Mouse (Mus musculus): ENCODE data around the gene Anxa9. TPM values are rescaled to one million over a fixed set of nuclear protein-coding genes. Genes with fewer than 3 reads are reported as not detected.

Gene Anxa9
- total RNA-seq, 2 experiments from 2014 or later: 0.36 to 0.41 TPM

- no peak for DNase-seq (ENCODE audit: extremely low spot score in 1 of 2, low spot score in 2 of 2)
- intact Hi-C loops (cut with DNase I): loop anchor here (5.0 kb wide), 2 partner anchors 41 to 126 kb away; partner anchors contain the start of genes Cdc42se1 and Tnfaip8l2
Observed at GRCm38 (mm10) chr3:95267855-95268254, 39.1 kb downstream of the Anxa9 start.

- intact Hi-C loops (cut with DNase I): loop anchor here (5.0 kb wide), 2 partner anchors 39 to 124 kb away; partner anchors contain the start of genes Cdc42se1 and Tnfaip8l2
Observed at GRCm38 (mm10) chr3:95266052-95266451, 40.9 kb downstream of the Anxa9 start.

GRCm38 (mm10) chr3:95264724-95265123, 42.3 kb downstream of the Anxa9 start:
- intact Hi-C loops (cut with DNase I): loop anchor here (5.0 kb wide), 2 partner anchors 37 to 122 kb away; partner anchors contain the start of genes Cdc42se1 and Tnfaip8l2
- no peak for DNase-seq (ENCODE audit: extremely low spot score in 1 of 2, low spot score in 2 of 2)

More at GRCm38 (mm10) chr3:95266052-95266451, 40.9 kb downstream of the Anxa9 start:
- no peak for DNase-seq (ENCODE audit: extremely low spot score in 1 of 2, low spot score in 2 of 2)

- peak in 1 of 2 experiments; percentile 86 for DNase-seq (ENCODE audit: extremely low spot score in 1 of 2, low spot score in 2 of 2)
- intact Hi-C loops (cut with DNase I): no loop called here
Observed at GRCm38 (mm10) chr3:95263089-95263739, 43.8 kb downstream of the Anxa9 start.

GRCm38 (mm10) chr3:95261975-95262374, 45.0 kb downstream of the Anxa9 start:
- no peak for DNase-seq (ENCODE audit: extremely low spot score in 1 of 2, low spot score in 2 of 2)
- intact Hi-C loops (cut with DNase I): no loop called here

GRCm38 (mm10) chr3:95256931-95257330, 50.0 kb downstream of the Anxa9 start:
- DNase-seq (ENCODE audit: extremely low spot score in 1 of 2, low spot score in 2 of 2): no peak
- intact Hi-C loops (cut with DNase I): no loop called here

GRCm38 (mm10) chr3:95250783-95251424, 56.1 kb downstream of the Anxa9 start, which contains the start of gene Bnipl:
TSS of gene Bnipl (minus strand) at chr3:95251193.
- no peak for DNase-seq (ENCODE audit: extremely low spot score in 1 of 2, low spot score in 2 of 2)
- intact Hi-C loops (cut with DNase I): no loop called here

GRCm38 (mm10) chr3:95250361-95250760, 56.6 kb downstream of the Anxa9 start:
- DNase-seq (ENCODE audit: extremely low spot score in 1 of 2, low spot score in 2 of 2): no peak
- intact Hi-C loops (cut with DNase I): no loop called here

GRCm38 (mm10) chr3:95247660-95248336, 59.2 kb downstream of the Anxa9 start:
- intact Hi-C loops (cut with DNase I): no loop called here
- DNase-seq (ENCODE audit: extremely low spot score in 1 of 2, low spot score in 2 of 2): no peak

GRCm38 (mm10) chr3:95246465-95247231, 60.3 kb downstream of the Anxa9 start:
- intact Hi-C loops (cut with DNase I): no loop called here

More at GRCm38 (mm10) chr3:95246465-95247231, 60.3 kb downstream of the Anxa9 start:
- DNase-seq (ENCODE audit: extremely low spot score in 1 of 2, low spot score in 2 of 2): peak; percentile 64 to 84

Other genes starting within 250 kb of the Anxa9 start
- gene Pip5k1a, start 200.2 kb downstream of the Anxa9 start, total RNA-seq (2021): 10 to 100 TPM; 27.8 to 29.2 TPM
- 10 to 100 TPM; 41.6 to 43.7 TPM for gene Vps72, start 196.2 kb downstream of the Anxa9 start, total RNA-seq (2021)
- gene Tmod4, start 182.7 kb downstream of the Anxa9 start, total RNA-seq (2021): under 1 TPM; 0.81 to 0.83 TPM
- gene Scnm1, start 173.2 kb downstream of the Anxa9 start, total RNA-seq (2021): 10 to 100 TPM; 30.5 to 36.6 TPM
- gene Lysmd1, start 173.1 kb downstream of the Anxa9 start, total RNA-seq (2021): 10 to 100 TPM; 23.2 to 23.5 TPM
- 1 to 10 TPM; 2.7 to 2.8 TPM for gene Tnfaip8l2, start 164.8 kb downstream of the Anxa9 start, total RNA-seq (2021)
- 10 to 100 TPM; 60.5 to 73.6 TPM for gene Sema6c, start 146.7 kb downstream of the Anxa9 start, total RNA-seq (2021)
- gene Gabpb2, start 89.3 kb downstream of the Anxa9 start, total RNA-seq (2021): 1 to 10 TPM; 7.6 to 8.5 TPM
- 10 to 100 TPM; 66.1 to 71.3 TPM for gene Cdc42se1, start 78.4 kb downstream of the Anxa9 start, total RNA-seq (2021)
- 100 to 1,000 TPM; 599 to 606 TPM for gene Mllt11, start 75.0 kb downstream of the Anxa9 start, total RNA-seq (2021)
- gene Gm128, start 65.6 kb downstream of the Anxa9 start, total RNA-seq (2021): not detected
- under 1 TPM; 0.58 to 0.63 TPM for gene Bnipl, start 56.0 kb downstream of the Anxa9 start, total RNA-seq (2021)
- 10 to 100 TPM; 25.3 to 26.2 TPM for gene Mindy1, start 25.8 kb downstream of the Anxa9 start, total RNA-seq (2021)
- 10 to 100 TPM; 44.3 to 46.4 TPM for gene Prune1, start 25.1 kb downstream of the Anxa9 start, total RNA-seq (2021)
- 10 to 100 TPM; 39.2 to 40.3 TPM for gene Cers2, start 7.6 kb upstream of the Anxa9 start, total RNA-seq (2021)
- 10 to 100 TPM; 46.8 to 47.2 TPM for gene Setdb1, start 50.0 kb upstream of the Anxa9 start, total RNA-seq (2021)
- gene 4930558C23Rik, start 95.7 kb upstream of the Anxa9 start, total RNA-seq (2021): not detected
- gene Arnt, start 127.2 kb upstream of the Anxa9 start, total RNA-seq (2021): 10 to 100 TPM; 34.1 to 36.0 TPM
- gene Ctsk, start 192.1 kb upstream of the Anxa9 start, total RNA-seq (2021): 10 to 100 TPM; 14.5 to 18.9 TPM
- gene Ctss, start 219.6 kb upstream of the Anxa9 start, total RNA-seq (2021): 10 to 100 TPM; 18.5 to 19.0 TPM